Mouse (Mus musculus) megakaryocyte, embryonic 14.5 days (primary cell): ENCODE results near the gene Bcl3.

Experiments
- FLI1 ChIP-seq: IDR thresholded peaks from 2 replicates; pipeline ENCODE4 v1.6.1; 2012; ENCODE audit warnings: low read length, inconsistent platforms, mixed read lengths
- GATA1 ChIP-seq: IDR thresholded peaks from 3 replicates; pipeline ENCODE4 v1.6.1; 2012; ENCODE audit warnings: mixed read lengths, low read length, inconsistent platforms, borderline replicate concordance

GRCm38 (mm10) chr7:19822193-19822592 is 377 bp downstream of the Bcl3 start:
- TF ChIP-seq GATA1 (no peak), FLI1 (no peak)
